Mouse (Mus musculus) c-Kit-positive CD71-positive TER-119-negative erythroid progenitor cells, embryonic 14.5 days (primary cell): ENCODE measurements around the gene Tmem136.
A peak's percentile ranks its signal among the peaks of the same experiment; 100 is the strongest.
"Not testable (repeated sequence)": the region's sequence is repeated elsewhere in the genome, so short reads cannot be mapped to it uniquely, and the experiment has no call there.

Source experiments
- DNase-seq: peaks from one replicate; pipeline ENCODE4 v3.0.0-alpha.2; 2013; ENCODE audit warnings: low read depth

The Tmem136 gene

GRCm38 (mm10) chr9:43116134-43116996 is at the start of gene Tmem136:
TSS of gene Tmem136 (minus strand) at chr9:43116570.
- peak; percentile 67 for DNase-seq

- DNase-seq, result no peak
These were observed 39.6 kb upstream of the Tmem136 start for GRCm38 (mm10) chr9:43155960-43156359.

- DNase-seq, result no peak
These were observed 35.4 kb upstream of the Tmem136 start for GRCm38 (mm10) chr9:43151779-43152178.

GRCm38 (mm10) chr9:43150957-43151356 is 34.6 kb upstream of the Tmem136 start:
- DNase-seq, result no peak

- no peak for DNase-seq
These were observed 33.7 kb upstream of the Tmem136 start for GRCm38 (mm10) chr9:43150075-43150474.

GRCm38 (mm10) chr9:43149498-43149897 is 33.1 kb upstream of the Tmem136 start:
- DNase-seq, result no peak

- no peak for DNase-seq
These were observed 28.8 kb upstream of the Tmem136 start for GRCm38 (mm10) chr9:43145196-43145595.

GRCm38 (mm10) chr9:43144206-43144810 is 27.9 kb upstream of the Tmem136 start:
- no peak for DNase-seq

GRCm38 (mm10) chr9:43141839-43142238 is 25.5 kb upstream of the Tmem136 start:
- peak; percentile 32 for DNase-seq

GRCm38 (mm10) chr9:43133525-43133924 is 17.2 kb upstream of the Tmem136 start:
- DNase-seq, result no peak

- DNase-seq, result no peak
These were observed 16.0 kb upstream of the Tmem136 start for GRCm38 (mm10) chr9:43132380-43132779.

- no peak for DNase-seq
These were observed 15.6 kb upstream of the Tmem136 start for GRCm38 (mm10) chr9:43131940-43132339.

- no peak for DNase-seq
These were observed 14.3 kb upstream of the Tmem136 start for GRCm38 (mm10) chr9:43130684-43131083.

GRCm38 (mm10) chr9:43127101-43127787 is 10.9 kb upstream of the Tmem136 start:
- DNase-seq, result no peak

GRCm38 (mm10) chr9:43122379-43122778 is 6.0 kb upstream of the Tmem136 start:
- no peak for DNase-seq

- DNase-seq, result not testable (repeated sequence)
These were observed 5.6 kb upstream of the Tmem136 start for GRCm38 (mm10) chr9:43121948-43122347.

GRCm38 (mm10) chr9:43116997-43117336 is 597 bp upstream of the Tmem136 start:
- no peak for DNase-seq

- no peak for DNase-seq
These were observed 788 bp downstream of the Tmem136 start for GRCm38 (mm10) chr9:43115431-43116133.

GRCm38 (mm10) chr9:43114833-43115232 is 1.5 kb downstream of the Tmem136 start:
- DNase-seq, result no peak

GRCm38 (mm10) chr9:43110286-43110980 is 5.9 kb downstream of the Tmem136 start:
- no peak for DNase-seq

- no peak for DNase-seq
These were observed 7.2 kb downstream of the Tmem136 start for GRCm38 (mm10) chr9:43109125-43109524.

- DNase-seq, result no peak
These were observed 7.6 kb downstream of the Tmem136 start for GRCm38 (mm10) chr9:43108721-43109120.
